Mouse (Mus musculus) layer of hippocampus, adult 11-12 months (tissue): ENCODE data around the gene Csf3r.
A peak's percentile ranks its signal among the peaks of the same experiment; 100 is the strongest.

ENCODE experiments used
- DNase-seq: peaks from one replicate; pipeline ENCODE4 v3.0.0; 2022; ENCODE audit warnings: low spot score

Gene Csf3r

DNA sequence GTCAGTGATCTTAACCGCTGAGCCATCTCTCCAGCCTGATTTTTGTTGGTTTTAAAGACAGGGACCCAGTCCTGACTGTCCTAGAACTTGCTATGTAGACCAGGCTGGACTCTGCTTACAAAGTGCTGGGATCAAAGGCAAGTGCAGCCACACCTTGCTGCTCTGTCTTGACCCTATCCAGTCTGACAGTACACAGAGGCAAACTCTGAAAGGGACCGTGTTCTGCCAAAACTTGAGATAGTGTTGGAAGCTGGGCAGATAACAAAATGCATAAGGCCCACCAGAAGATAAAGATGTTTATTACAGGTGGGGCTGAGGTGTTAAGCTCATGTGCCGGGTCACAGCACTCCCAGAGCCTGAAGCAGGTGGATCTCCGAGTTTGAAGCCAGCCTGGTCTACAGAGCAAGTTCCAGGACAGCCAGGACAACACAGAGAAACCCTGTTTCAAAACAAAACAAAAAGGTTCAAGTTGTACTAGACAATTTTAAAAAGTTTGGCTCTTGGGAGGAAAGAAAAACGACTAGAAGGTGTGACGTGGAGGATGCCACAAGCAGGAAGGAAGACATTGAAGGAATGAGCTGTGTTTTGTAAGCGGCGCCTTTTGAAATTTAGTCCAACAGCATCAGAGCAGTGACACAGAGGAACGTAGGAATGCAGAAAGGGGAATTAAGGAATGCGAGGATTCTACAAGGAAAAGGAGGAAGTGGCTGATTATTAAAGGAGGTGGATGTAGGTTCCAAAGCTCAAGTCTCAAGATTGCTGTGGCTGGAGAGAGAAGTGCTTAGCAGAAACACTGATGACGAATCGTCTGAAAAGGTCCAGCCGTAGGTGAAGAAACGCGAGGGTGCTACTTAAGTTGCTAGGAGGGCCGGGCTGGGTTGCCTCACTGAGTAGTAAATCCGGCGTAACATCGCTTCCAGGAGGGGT, 33.1 kb downstream of the Csf3r start:
- DNase-seq, result no peak

DNA sequence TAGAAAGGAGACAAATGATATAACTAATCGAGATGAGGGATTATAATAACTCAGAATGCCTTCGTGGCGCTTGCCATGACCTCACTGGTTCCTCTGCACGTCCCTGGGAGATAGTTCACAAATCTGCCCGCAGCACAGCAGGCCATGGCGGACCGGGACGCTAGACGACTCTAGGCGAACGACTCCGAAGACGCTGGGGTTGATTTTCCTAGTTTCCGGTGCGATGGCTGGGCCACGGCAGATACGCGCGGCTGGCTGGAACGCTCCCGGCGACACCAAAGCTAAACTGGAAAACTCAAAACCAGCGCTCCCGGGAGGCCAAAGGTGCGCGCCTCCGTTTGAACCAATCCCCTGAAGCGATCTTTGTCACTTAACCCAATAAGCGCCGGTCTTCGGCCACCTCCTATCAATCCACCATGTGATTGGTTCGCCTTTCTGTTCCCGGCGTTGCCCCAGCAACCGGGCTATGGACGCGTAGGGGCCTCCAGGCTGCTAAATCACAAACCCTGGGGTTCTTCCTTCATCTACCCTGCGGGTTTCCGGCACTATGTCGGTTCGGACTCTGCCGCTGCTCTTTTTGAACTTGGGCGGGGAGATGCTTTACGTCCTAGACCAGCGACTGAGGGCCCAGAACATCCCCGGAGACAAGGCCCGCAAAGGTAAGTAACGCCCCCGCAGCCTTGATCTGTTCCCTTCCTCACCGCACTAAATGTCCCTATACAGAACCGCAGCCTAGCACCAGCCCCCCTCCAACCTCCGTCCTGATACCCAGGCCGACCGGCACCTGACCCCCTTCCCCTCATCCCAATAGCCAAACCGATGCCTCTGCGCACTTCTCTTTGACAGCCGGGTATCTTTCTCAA, 34.0 kb downstream of the Csf3r start, which contains the start of gene Oscp1:
Oscp1 (plus strand) TSS at position 432 of the 863 bp plus-strand sequence.
- DNase-seq, result peak; percentile 93

DNA sequence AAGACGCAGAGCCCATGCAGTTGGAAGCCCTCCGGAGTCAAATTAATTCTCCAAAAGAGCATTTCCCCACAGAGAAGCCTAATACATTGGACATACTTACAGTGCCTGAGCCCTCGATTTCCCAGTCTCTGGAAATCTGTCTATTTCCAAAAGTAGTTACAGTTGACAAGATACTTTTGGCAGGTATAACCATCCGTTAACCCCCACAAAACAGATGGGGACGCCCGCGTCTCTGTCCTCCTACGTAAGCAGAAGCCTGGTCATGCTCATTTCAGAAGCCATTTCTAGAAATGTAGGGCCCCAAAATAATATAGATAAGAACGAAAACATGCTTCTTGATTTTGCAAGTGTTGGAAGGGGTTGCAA, 34.6 kb downstream of the Csf3r start:
- peak; percentile 65 for DNase-seq

DNA sequence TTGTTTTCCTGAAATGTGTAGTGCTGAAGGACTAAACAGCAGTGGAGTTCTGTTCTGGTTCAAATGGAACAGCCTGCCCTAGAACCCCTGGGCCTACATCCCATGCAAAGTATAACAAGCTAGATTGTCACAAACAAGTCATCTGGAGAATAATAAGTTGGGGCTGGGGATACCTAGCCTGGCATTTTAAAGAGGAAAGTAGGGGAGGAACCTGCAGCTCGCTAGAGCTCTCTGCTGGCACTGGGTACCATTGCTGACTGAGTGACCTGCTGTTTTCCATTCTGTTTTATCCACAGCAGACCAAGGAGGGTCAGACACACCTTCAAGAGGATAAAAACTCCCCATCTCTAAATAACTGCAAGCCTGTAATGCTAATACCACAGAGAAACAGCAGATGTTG, 38.5 kb downstream of the Csf3r start:
- DNase-seq, result peak; percentile 58

DNA sequence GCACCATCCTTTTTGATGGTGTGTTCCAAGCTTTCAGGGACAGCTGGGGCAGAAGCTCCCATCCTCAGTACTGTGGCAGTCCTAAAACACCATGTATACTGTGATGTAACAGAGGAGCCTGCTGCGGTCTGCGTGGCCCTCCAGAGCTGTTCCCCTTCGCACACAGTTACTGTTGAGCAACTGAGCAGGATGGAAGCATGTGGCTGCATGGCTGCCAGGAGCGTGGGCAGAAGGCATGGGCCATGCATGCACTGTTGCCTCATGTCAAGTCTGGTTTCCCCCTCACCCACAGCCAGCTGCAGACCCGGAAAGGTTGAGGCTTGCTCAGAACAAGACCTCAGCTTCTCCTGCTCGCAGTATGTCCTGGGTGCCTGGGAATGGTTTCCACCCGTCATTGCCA, 40.9 kb downstream of the Csf3r start:
- DNase-seq, result peak; percentile 82

DNA sequence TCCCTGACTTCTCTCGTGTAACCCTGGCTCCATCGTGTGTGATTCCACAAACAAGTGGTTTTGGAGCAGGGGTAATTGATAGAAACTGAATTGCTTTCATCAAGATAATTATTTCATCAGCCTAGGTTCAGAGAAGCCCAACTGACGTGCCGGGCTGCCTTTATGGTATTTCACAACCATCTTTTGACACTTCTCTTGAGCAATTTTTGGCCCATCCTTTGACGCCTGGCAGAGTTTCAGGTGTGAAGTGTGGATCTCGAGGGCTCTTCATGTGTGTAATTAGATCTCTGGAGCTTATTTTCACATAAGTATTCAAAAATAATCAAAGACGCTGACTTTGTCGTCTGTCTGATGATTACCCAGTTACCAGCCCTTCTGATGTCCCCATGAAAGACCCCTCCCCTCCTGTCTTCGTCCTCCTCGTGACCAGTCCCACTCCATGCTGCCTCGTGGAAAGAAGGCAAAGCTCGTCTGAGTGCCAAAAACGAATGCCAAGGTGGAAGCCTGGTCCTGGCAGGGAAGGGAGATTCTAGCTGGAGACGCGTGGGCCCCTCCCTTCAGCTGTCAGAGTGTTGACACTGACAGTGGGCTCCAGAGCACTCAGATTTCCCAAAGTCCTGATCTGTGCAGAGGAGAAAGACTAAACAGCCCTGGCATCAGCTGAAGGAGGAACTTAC, 43.2 kb downstream of the Csf3r start:
- DNase-seq, result no peak

DNA sequence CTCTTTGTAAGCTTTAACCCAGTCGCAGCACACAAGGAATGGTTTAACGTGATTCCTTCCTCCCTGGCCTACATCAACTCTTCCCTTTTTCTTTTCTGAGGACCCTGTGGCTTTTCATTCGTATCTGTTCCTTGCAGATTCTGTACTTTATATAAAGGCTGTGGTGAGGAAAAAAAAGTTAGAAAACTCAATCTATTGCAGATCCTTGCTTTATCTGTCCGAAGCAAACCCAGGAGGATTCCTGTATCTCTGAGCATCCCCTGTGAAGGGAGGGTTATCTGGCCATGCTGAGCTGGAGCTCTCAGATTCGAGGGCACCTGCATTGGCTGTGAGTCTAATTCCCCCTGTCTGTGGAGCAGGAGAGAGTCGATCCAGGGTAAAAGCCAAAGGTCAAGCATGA, 44.5 kb downstream of the Csf3r start:
- no peak for DNase-seq

DNA sequence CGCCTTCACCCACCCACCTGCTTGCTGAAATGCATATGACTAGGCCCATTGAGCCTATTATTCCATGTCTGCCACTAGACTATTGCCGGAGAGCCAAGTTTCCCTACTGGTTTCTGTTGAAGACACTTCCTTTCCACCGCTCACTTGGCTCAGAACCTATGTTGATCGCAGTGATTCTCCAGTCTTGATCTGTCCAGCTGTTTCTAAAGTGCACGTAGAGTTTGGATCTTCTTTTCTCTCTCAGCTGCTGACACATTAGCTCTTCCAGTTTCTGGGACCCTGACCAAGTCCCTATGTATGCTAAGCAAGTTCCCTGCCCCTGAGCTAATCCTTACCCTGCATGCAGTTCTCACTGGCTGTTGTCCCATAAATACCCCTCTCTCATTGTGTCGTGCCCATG, 53.5 kb downstream of the Csf3r start:
- DNase-seq, result no peak

DNA sequence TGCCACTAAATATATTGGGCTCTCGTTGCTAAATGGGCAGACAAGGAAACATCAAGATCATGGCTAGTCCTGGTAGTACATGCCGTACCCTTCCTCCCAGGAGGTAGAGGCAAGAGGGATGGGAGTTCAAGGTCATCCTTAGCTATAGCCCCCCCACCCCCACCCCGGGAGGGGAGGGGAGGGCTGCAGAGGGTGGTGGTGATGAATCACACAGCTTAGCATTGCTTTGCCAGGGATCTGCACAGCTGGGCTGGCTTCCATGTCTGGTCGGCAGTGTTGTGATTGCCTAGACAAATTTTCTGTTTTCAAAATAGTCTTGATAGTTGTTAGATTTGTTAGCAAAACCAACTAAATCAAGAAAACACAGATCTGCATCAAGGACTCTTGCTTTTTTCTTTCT, 54.9 kb downstream of the Csf3r start:
- DNase-seq, result no peak

DNA sequence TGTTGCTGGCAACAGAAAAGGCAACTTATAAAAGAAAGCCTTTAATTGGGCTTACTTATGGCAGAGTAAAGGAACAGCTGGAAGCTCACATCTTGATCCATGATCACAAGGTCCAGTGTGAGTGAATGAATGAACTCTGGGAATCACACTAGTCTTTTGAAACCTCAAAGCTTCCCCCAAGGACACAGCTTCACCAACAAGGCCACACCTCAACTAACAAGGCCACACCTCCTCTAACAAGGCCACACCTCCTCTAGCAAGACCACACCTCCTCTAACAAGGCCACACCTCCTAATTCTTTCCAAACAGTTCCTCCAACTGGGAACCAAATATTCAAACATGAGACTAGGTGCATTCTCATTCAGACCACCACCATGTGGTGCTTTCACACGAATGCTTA, 57.3 kb downstream of the Csf3r start:
- DNase-seq, result no peak

DNA sequence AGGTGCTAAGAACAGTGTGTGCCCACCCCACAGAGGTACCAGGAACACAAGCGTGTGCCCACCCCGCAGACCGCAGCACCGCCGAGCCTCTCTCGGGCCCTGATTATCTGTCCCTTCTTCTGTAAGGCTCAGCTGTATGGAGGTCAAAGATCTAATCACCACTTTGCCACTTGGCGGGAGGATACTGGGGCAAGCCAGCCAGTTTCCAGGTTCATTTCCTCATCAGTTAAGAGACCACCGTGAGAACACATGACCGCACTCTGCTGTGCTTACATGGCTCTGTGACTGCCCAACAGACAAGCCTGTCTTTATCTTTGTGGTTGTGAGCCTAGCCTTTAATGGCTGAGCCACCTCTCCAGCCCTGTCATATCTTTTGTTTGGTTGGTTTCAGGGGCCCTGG, 58.7 kb downstream of the Csf3r start:
- no peak for DNase-seq

DNA sequence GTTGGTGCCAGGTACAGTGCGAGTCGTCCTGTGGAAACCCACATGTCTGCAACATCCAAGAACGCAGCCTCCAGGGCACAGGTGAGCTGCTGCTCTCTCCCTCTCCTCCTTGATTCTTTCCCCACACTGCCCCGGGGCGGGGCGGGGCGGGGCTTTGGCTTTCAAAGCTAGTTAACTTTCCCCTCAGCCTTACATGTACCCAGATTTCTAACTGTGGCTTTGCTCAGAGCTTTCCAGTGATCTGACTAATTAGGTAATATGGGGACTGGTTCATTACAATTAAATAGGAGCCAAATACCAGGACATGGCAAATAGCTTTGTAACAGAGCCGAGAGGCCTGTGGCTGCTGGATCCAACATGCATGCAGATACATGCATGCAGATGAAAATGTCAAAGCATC, 60.0 kb downstream of the Csf3r start:
- no peak for DNase-seq

DNA sequence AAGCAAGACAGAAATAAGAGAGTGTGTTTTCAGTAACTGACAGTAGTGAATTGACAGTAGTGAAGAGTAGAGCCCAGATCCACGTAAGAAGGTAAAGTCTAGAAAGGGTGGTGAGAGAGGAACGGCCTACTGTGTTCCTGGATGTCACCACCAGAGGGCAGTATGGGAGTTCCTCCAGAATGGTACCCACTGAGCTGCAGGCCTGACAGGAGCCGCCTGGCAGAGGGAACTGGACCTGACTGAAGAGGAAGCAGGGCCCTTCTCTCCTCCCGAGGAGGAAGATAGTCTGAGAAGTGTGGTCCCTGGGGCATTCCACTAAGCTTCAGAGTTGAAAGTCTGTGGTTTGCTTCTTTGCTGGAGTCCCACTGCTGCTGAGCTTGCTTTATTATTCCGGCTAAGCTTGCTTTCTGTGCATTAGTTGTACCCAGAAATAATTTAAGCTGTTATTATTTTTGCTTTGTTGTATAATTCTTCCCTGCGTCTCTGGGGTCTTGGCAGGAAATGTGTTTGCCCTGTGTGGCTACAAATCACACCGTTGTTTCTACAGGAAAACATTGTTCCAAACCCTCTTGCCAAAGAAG, 61.7 kb downstream of the Csf3r start:
- DNase-seq, result peak; percentile 85

DNA sequence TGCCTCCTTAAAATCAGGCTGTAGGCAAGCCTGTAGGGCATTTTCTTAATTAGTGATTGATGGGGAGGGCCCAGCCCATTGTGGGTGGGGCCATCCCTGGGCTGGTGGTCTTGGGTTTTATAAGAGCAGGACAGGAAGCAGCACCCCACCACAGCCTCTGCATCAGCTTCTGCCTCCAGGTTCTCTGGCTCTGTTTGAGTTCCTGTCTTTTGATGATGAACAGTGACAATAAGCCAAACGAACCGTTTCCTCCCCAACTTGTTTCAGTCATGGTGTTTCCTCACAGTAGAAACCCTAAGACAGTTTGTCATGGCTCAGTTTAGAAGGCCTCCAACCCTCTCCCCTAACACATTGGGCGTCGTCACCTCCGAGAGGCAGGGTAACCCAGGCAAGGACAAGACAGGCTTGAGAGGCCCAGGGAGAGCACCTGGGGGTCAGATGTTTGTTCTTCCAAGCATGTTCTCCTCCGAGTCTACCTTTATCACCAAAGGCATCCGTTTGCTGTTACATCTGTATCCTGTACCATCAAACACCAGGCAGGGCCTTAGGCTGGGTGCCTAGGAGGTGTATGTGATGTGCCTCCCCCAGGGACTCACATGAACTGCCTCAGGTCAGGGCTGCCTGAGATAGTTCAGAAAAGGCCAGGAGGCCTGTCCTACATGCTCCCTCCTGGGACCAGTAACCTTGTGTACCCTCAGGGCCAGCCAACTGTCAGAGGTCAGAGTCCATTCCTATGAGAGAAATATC, 65.9 kb downstream of the Csf3r start:
- no peak for DNase-seq

DNA sequence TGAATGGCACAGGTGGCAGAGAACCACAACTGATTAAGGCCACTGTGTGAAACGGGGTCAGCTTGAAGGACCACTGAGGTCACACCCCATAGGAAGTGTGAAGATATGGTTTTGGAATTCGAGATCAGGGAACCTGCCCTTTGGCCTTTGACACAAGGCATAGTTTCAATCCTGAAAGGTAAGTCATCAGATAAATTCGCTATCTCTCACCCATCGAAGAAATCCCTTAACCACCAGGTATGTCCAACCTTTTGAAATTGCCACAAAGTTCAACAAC, 66.4 kb downstream of the Csf3r start:
- DNase-seq, result no peak

DNA sequence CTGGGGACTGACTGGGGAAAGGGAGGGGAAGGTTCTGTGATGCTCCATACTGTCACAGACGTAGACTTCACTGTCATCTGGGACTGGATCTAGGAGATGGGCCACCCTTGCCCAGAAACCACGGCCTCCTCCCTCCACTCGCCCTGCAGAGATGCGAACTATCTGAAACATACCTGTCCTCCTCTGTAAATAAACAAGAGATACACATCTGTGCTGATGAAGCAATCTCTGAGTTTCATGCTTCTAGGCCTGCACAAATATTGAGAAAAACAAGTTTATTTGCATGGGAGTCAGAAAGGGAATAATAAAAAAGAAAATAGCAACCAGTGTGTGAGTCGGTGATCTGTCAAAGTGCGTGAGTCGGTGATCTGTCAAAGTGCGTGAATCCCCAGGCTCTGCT, 67.5 kb downstream of the Csf3r start:
- DNase-seq, result no peak
